Mouse (Mus musculus) megakaryocyte, embryonic 14.5 days (primary cell): ENCODE data around the gene Sbds.

ENCODE experiments used
- FLI1 ChIP-seq: IDR thresholded peaks from 2 replicates; pipeline ENCODE4 v1.6.1; 2012; ENCODE audit warnings: low read length, inconsistent platforms, mixed read lengths
- GATA1 ChIP-seq: IDR thresholded peaks from 3 replicates; pipeline ENCODE4 v1.6.1; 2012; ENCODE audit warnings: mixed read lengths, low read length, inconsistent platforms, borderline replicate concordance

GRCm38 (mm10) chr5:130288106-130288505 lies 32.8 kb upstream of the Sbds start:
- TF ChIP-seq GATA1 (no peak), FLI1 (no peak)
